Mouse (Mus musculus) olfactory bulb, adult 2 months (tissue): ENCODE data around the gene Tmem235. TPM values are rescaled to one million over a fixed set of nuclear protein-coding genes. Genes with fewer than 3 reads are reported as not detected.

Source experiments
- H3K27ac ChIP-seq: fragments of 200-500 bp; 2 replicates; pipeline ENCODE4 v1.5.1; 2012; ENCODE audit warnings: low read depth, low read length; ENCODE audit not compliant: insufficient read depth
- H3K4me1 ChIP-seq: fragments of 200-500 bp; 2 replicates; pipeline ENCODE4 v1.6.1; 2012; ENCODE audit warnings: low read length; ENCODE audit not compliant: control insufficient read depth, insufficient read depth
- H3K4me3 ChIP-seq: fragments of 200-500 bp; 2 replicates; pipeline ENCODE4 v1.5.1; 2012; ENCODE audit warnings: mild to moderate bottlenecking, low read depth, low read length, moderate library complexity; ENCODE audit not compliant: insufficient read depth
- CTCF ChIP-seq: fragments of 200-500 bp; IDR thresholded peaks from 2 replicates; pipeline ENCODE4 v1.5.1; 2012; ENCODE audit warnings: low read depth, mild to moderate bottlenecking, low read length, moderate library complexity; ENCODE audit not compliant: insufficient read depth
- POLR2A ChIP-seq: fragments of 200-500 bp; IDR thresholded peaks from 2 replicates; pipeline ENCODE4 v1.6.1; 2012; ENCODE audit warnings: mild to moderate bottlenecking, low read depth, low read length, moderate library complexity; ENCODE audit not compliant: insufficient read depth
- WGBS: fragments of 180-500 bp; shearing (Covaris S2); methylation state at CpG from one replicate; pipeline ENCODE4 v1.1.7; 2018; 5-methylcytosine and 5-hydroxymethylcytosine counted together
- polyA plus RNA-seq: library from polyadenylated mRNA; stranded (reverse); fragments of >200 nt; gene quantifications from 2 replicates; pipeline ENCODE4 v1.2.4, GENCODE M21; 2012; ENCODE audit warnings: low replicate concordance; ENCODE audit not compliant: missing spikeins, insufficient read depth, insufficient read length

Gene Tmem235
- polyA plus RNA-seq, 1 experiment, result not detected

- no peak for TF ChIP-seq CTCF
- no peak for TF ChIP-seq POLR2A
- no peak overlapping the region for H3K4me3 ChIP-seq
- H3K4me1 ChIP-seq, result peaks cover 28% of the 10 kb centered on the region
- no peak overlapping the region for H3K27ac ChIP-seq
- WGBS, result 81% methylated on average over 6 of the region's 6 CpGs
These were observed 31.6 kb downstream of the Tmem235 start for GRCm38 (mm10) chr11:117892199-117892598.

DNA sequence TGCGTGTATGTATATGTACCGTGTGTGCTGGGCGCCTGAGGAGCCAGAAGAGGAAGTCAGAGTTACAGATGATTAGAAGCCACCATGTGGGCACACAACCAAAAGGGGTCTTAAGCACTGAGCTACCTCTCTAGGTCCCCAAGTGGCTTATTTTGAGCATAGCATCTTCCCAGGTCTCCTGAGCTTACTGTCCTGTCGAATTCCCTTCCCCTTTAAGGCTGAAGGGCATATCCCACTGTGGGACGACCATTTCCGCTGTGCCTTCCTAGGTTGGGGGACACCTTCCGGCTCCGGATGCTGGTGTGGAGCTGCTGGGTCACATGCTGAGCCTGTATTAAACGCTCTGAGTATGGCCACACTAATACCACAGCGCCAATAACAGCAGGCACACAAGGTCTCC is 34.1 kb downstream of the Tmem235 start:
- H3K4me3 ChIP-seq, result no peak overlapping the region
- no peak overlapping the region for H3K27ac ChIP-seq
- WGBS, result 75% methylated on average over 10 of the region's 10 CpGs
- peaks cover 14% of the 10 kb centered on the region for H3K4me1 ChIP-seq
- TF ChIP-seq CTCF (no peak), POLR2A (no peak)

DNA sequence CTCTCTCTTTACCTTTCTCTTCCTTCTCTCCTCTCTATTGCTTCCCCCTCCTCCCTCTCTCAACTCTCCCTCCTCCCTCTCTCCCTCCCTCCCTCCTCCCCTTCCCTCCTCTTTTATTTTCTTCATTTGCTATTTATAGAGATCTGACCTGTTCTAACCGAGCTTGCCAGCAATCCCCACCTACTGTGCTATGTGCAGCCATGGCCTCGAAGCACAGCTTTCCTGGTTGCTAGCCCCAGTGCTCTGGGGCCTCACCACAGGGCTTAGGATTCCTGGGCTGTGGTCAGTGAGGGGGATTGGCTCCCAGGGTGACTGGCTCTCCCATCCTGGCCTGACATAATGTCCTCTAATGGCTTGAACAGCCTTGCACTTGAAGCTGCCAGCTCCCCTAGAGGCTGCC is 36.0 kb downstream of the Tmem235 start:
- Histone ChIP-seq H3K27ac (no peak overlapping the region), H3K4me1 (peaks cover 2% of the 10 kb centered on the region; the same call in 1 of the 2 replicates), H3K4me3 (no peak overlapping the region)
- no peak for TF ChIP-seq CTCF
- no peak for TF ChIP-seq POLR2A
- WGBS, result 38% methylated on average over 2 of the region's 2 CpGs

GRCm38 (mm10) chr11:117902282-117902681 is 41.7 kb downstream of the Tmem235 start:
- 76% methylated on average over 2 of the region's 2 CpGs for WGBS
- Histone ChIP-seq H3K4me1 (no peaks in the 10 kb centered on the region), H3K27ac (no peak overlapping the region), H3K4me3 (no peak overlapping the region)
- TF ChIP-seq POLR2A (no peak), CTCF (no peak)

DNA sequence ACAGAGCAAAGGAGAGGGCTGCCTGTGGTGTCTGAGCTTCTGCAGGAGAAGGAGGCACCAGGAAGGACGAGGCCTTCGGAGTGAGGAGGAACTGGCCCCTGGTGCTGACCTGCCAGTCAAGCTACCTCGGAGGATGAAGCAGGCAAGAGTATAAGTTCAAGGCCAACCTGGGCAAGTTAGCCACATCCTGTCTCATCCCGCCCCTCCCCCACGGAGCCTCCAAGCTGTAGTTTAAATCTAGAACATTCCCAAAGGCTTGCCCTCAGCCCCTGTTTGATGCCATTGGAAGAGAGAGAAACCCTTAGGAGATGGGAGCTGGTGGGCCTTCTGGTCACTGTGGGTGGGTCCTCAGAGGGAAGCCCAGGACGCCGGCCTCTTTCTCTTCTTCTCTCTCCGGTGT is 43.9 kb downstream of the Tmem235 start:
- H3K27ac ChIP-seq, result no peak overlapping the region
- H3K4me3 ChIP-seq, result no peak overlapping the region
- H3K4me1 ChIP-seq, result no peaks in the 10 kb centered on the region
- TF ChIP-seq CTCF, result no peak
- TF ChIP-seq POLR2A, result no peak
- WGBS, result 84% methylated on average over 8 of the region's 8 CpGs

- WGBS, result 92% methylated on average over 8 of the region's 8 CpGs
- no peak overlapping the region for H3K27ac ChIP-seq
- no peak for TF ChIP-seq CTCF
- no peak for TF ChIP-seq POLR2A
- no peak overlapping the region for H3K4me3 ChIP-seq
- H3K4me1 ChIP-seq, result peaks cover 2% of the 10 kb centered on the region; the same call in 1 of the 2 replicates
These were observed 48.8 kb downstream of the Tmem235 start for GRCm38 (mm10) chr11:117909337-117909736.

- Histone ChIP-seq H3K4me3 (no peak overlapping the region), H3K4me1 (peaks cover 2% of the 10 kb centered on the region; the same call in 1 of the 2 replicates), H3K27ac (no peak overlapping the region)
- WGBS, result 28% methylated on average over 13 of the region's 13 CpGs
- peak; percentile 92 for TF ChIP-seq CTCF
- no peak for TF ChIP-seq POLR2A
These were observed 52.3 kb downstream of the Tmem235 start for GRCm38 (mm10) chr11:117912684-117913352.

DNA sequence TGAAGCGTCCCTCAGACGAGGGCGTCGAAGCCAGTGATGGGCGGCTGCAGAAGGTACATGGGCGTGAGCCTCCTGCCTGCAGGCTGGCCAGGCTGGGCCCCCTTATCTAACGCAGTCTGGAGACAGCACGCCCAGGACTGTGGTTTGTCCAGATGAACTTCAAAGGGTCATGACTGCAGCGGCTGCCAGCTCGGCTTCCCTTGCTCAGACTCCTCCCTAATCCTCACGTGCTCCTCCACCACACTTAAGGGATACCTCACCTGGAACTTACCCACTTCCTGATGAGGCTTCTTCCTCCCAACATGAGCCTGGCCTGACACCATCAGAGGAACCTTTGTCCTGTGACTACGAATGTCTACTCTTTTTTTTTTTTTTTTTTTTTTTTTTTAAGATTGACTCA is 54.0 kb downstream of the Tmem235 start:
- Histone ChIP-seq H3K4me3 (no peak overlapping the region), H3K27ac (no peak overlapping the region), H3K4me1 (peaks cover 5% of the 10 kb centered on the region; the same call in 1 of the 2 replicates)
- 84% methylated on average over 12 of the region's 12 CpGs for WGBS
- TF ChIP-seq CTCF (no peak), POLR2A (no peak)

Other genes with a start within 250 kb of the Tmem235 start
- not detected in 2 replicates for gene Tnrc6c, start 206.5 kb upstream of the Tmem235 start, polyA plus RNA-seq
- not detected in 2 replicates for gene Tmc8, start 78.7 kb upstream of the Tmem235 start, polyA plus RNA-seq
- 606 TPM in 1 of 2 replicates, not detected in the other for gene Tmc6, start 78.6 kb upstream of the Tmem235 start, polyA plus RNA-seq
- gene 6030468B19Rik, start 63.1 kb upstream of the Tmem235 start, polyA plus RNA-seq, result not detected in 2 replicates
- gene Gm20708, start 51.1 kb upstream of the Tmem235 start, polyA plus RNA-seq, result not detected in 2 replicates
- gene Syngr2, start 51.1 kb upstream of the Tmem235 start, polyA plus RNA-seq, result not detected in 2 replicates
- not detected in 2 replicates for gene Afmid, start 34.8 kb upstream of the Tmem235 start, polyA plus RNA-seq
- gene Tk1, start 34.7 kb upstream of the Tmem235 start, polyA plus RNA-seq, result not detected in 2 replicates
- gene Birc5, start 11.5 kb upstream of the Tmem235 start, polyA plus RNA-seq, result not detected in 2 replicates
- not detected in 2 replicates for gene Tha1, start 12.7 kb downstream of the Tmem235 start, polyA plus RNA-seq
- not detected in 2 replicates for gene Socs3, start 109.3 kb downstream of the Tmem235 start, polyA plus RNA-seq
- gene Pgs1, start 125.5 kb downstream of the Tmem235 start, polyA plus RNA-seq, result not detected in 2 replicates